27 mouse cellular contexts compared by ENCODE assay signal in the genomic region with DNA sequence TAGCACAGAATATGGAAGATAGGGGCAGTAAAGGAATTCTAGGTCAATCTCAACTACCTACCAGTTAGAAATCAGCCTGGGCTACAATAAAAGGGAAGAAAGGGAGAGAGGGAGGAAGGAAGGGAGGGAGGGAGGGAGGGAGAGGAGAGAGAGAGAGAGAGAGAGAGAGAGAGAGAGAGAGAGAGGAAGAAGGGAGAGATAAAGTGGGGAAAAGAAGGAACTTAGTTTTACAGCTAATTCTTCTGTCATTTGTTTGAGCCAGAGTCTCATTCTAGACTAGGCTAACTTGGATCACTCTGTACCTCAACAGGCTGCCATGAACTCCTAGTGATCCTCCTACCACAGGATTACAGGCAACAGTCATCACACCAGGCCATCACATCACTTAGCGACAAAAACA. TPM values are rescaled to one million over a fixed set of nuclear protein-coding genes. Genes with fewer than 3 reads are reported as not detected.
DNase-seq lines count a peak whose midpoint lies in the region; ATAC-seq and TF ChIP-seq lines count a peak whose summit lies in the region.
"Had no signal": no experiment of that assay in that cellular context is flagged by ENCODE, and none has a peak within 500 bp of the region (broad histone marks: within the 10 kb centered on the region; RNA-seq: fewer than 3 reads in every experiment).

No protein-coding gene starts in this region.

- DNase-seq in layer of hippocampus, adult 2 months (ENCODE audit: low spot score in 2 of 2), result no peak
- no peak for DNase-seq in layer of hippocampus, adult 9-11 months
- DNase-seq in MEL (ENCODE audit: low read depth, low spot score) (peak; percentile 27), MEL-GATA-1-ER (ENCODE audit: extremely low read depth, low read depth) (peak; percentile 15)
- no peak for DNase-seq in kidney, postnatal 14 days
- DNase-seq in retina, postnatal 1 day, result no peak
- DNase-seq: adrenal gland, postnatal 14 days; cerebellum, adult 11 months; cerebellum, adult 9-11 months; cerebellum, postnatal 25 days; gastrocnemius, postnatal 10 days; gastrocnemius, postnatal 36 days; heart, postnatal 14 days; heart, postnatal 4 days had no signal

- H3K9me3 ChIP-seq in MEL (replicated peaks; ENCODE audit: insufficient read depth, low read length), result no peaks in the 10 kb centered on the region
- H3K9me3 ChIP-seq in stomach, embryonic 16.5 days (replicated peaks; ENCODE audit: control insufficient read depth, low read length), result no peaks in the 10 kb centered on the region
- H3K9me3 ChIP-seq: embryonic facial prominence, embryonic 12.5 days; embryonic facial prominence, embryonic 15.5 days; forebrain, embryonic 12.5 days; forebrain, embryonic 15.5 days; heart, embryonic 10.5 days; heart, embryonic 13.5 days had no signal

- 98% methylated on average over 1 of the region's 1 CpGs for whole genome bisulfite sequencing in stomach, embryonic 16.5 days

- peaks cover 60% of the 10 kb centered on the region for H3K79me2 ChIP-seq in MEL (ENCODE audit: control insufficient read depth, insufficient read depth, low read length, poor library complexity)

- ATAC-seq in stomach, embryonic 16.5 days (ENCODE audit: insufficient read depth, low FRiP score), result no peak
- ATAC-seq: CD4-positive, CD25-positive, alpha-beta regulatory T cell, adult 4 months; forebrain, embryonic 15.5 days; hindbrain, postnatal 0 days; inflammation-experienced regulatory T-cells, adult 6 months had no signal

- H3K9ac ChIP-seq in MEL (ENCODE audit: control insufficient read depth, low read depth, low read length, poor library complexity, severe bottlenecking), result no peak overlapping the region
- no peak overlapping the region for H3K9ac ChIP-seq in stomach, embryonic 16.5 days (ENCODE audit: low read length)
- H3K9ac ChIP-seq: embryonic facial prominence, embryonic 12.5 days; embryonic facial prominence, embryonic 15.5 days; forebrain, embryonic 12.5 days; forebrain, embryonic 15.5 days; heart, embryonic 13.5 days; hindbrain, embryonic 14.5 days had no signal

- no peaks in the 10 kb centered on the region for H3K27me3 ChIP-seq in MEL (ENCODE audit: control insufficient read depth in 1 of 2, insufficient read depth in 2 of 2, low read length in 2 of 2)
- H3K27me3 ChIP-seq in stomach, embryonic 16.5 days (ENCODE audit: control insufficient read depth, insufficient read depth, low read length), result no peaks in the 10 kb centered on the region
- H3K27me3 ChIP-seq: embryonic facial prominence, embryonic 12.5 days; embryonic facial prominence, embryonic 15.5 days; forebrain, embryonic 12.5 days; forebrain, embryonic 15.5 days; heart, embryonic 13.5 days; Patski had no signal

- H3K4me1 ChIP-seq in MEL (ENCODE audit: control insufficient read depth in 1 of 2, insufficient read depth in 2 of 2, low read length in 2 of 2), result peaks cover 5 to 6% of the 10 kb centered on the region in 2 experiments; a peak in 2 of 4 replicates
- peaks cover 21% of the 10 kb centered on the region for H3K4me1 ChIP-seq in stomach, embryonic 16.5 days (ENCODE audit: control insufficient read depth, insufficient read depth, low read length)

- TF ChIP-seq EP300 in MEL (IDR thresholded peaks at IDR 0.05; ENCODE audit: low read depth in 1 of 2, low read length in 2 of 2), result no peak

- TF ChIP-seq RAD21 in MEL (IDR thresholded peaks at IDR 0.05; ENCODE audit: low read depth, low read length), result no peak

- H3K4me3 ChIP-seq in layer of hippocampus, adult 2 months, result no peak overlapping the region
- H3K4me3 ChIP-seq in MEL (ENCODE audit: control insufficient read depth in 1 of 2, insufficient read depth in 1 of 2, low read depth in 2 of 2, low read length in 2 of 2), result no peak overlapping the region
- H3K4me3 ChIP-seq in stomach, embryonic 16.5 days (replicated peaks; ENCODE audit: low read length), result no peak overlapping the region
- H3K4me3 ChIP-seq: embryonic facial prominence, embryonic 12.5 days; embryonic facial prominence, embryonic 15.5 days; erythroblast, embryonic 14.5 days; forebrain, embryonic 12.5 days; forebrain, embryonic 15.5 days; heart, embryonic 10.5 days; heart, embryonic 13.5 days had no signal

- TF ChIP-seq POLR2A in MEL (IDR thresholded peaks at IDR 0.05; ENCODE audit: control insufficient read depth in 1 of 2, insufficient read depth in 1 of 2, low read depth in 1 of 2, low read length in 2 of 2, poor library complexity in 1 of 2), result no peak

- H3K36me3 ChIP-seq in MEL (ENCODE audit: control insufficient read depth in 1 of 2, insufficient read depth in 2 of 2, low read length in 2 of 2), result peaks cover 0 to 20% of the 10 kb centered on the region in 2 experiments; a peak in 2 of 4 replicates
- H3K36me3 ChIP-seq in stomach, embryonic 16.5 days (ENCODE audit: control insufficient read depth, insufficient read depth, low read length), result no peaks in the 10 kb centered on the region
- H3K36me3 ChIP-seq: embryonic facial prominence, embryonic 15.5 days; forebrain, embryonic 12.5 days; forebrain, embryonic 15.5 days had no signal

- TF ChIP-seq CTCF in layer of hippocampus, adult 2 months (conservative IDR thresholded peaks at IDR 0.05), result no peak
- TF ChIP-seq CTCF in MEL (IDR thresholded peaks at IDR 0.05 in 2 of 3, conservative IDR thresholded peaks at IDR 0.05 in 1 of 3; ENCODE audit: control insufficient read depth in 1 of 3, insufficient read depth in 1 of 3, low read depth in 2 of 3, low read length in 3 of 3, poor library complexity in 1 of 3, severe bottlenecking in 1 of 3), result no peak

- H3K4me2 ChIP-seq in stomach, embryonic 16.5 days (ENCODE audit: low read depth, low read length), result no peak overlapping the region
- H3K4me2 ChIP-seq: embryonic facial prominence, embryonic 12.5 days; embryonic facial prominence, embryonic 15.5 days; forebrain, embryonic 12.5 days; forebrain, embryonic 15.5 days; heart, embryonic 13.5 days; hindbrain, embryonic 14.5 days had no signal

- H3K27ac ChIP-seq in layer of hippocampus, adult 2 months, result peak overlapping the region; percentile 71
- no peak overlapping the region for H3K27ac ChIP-seq in MEL (ENCODE audit: control insufficient read depth, low read depth, low read length)
- H3K27ac ChIP-seq in stomach, embryonic 16.5 days (ENCODE audit: low read length), result peak overlapping the region; percentile 47; the same call in 1 of the 2 replicates
- H3K27ac ChIP-seq: embryonic facial prominence, embryonic 12.5 days; embryonic facial prominence, embryonic 15.5 days; forebrain, embryonic 12.5 days; forebrain, embryonic 15.5 days; heart, embryonic 10.5 days; heart, embryonic 13.5 days; hindbrain, embryonic 14.5 days; hindbrain, postnatal 0 days had no signal

TF ChIP-seq in MEL, 35 proteins besides CTCF, POLR2A, EP300 and RAD21:
- TF ChIP-seq CHD2 (IDR thresholded peaks at IDR 0.05; ENCODE audit: low read length) (no peak), ZMIZ1 (IDR thresholded peaks at IDR 0.05; ENCODE audit: low read depth, low read length) (no peak), MEF2A (IDR thresholded peaks at IDR 0.05; ENCODE audit: extremely low read depth, insufficient replicate concordance, low read depth, low read length, poor library complexity, severe bottlenecking) (no peak), RCOR1 (IDR thresholded peaks at IDR 0.05; ENCODE audit: low read depth, low read length) (no peak), HCFC1 (IDR thresholded peaks at IDR 0.05; ENCODE audit: low read depth, low read length) (no peak), GATA1 (IDR thresholded peaks at IDR 0.05; ENCODE audit: low read depth, low read length) (0 out of 2 replicates have a peak, but pooled peaks have one; percentile 38), MAX (IDR thresholded peaks at IDR 0.05; ENCODE audit: low read length) (no peak), NRF1 (IDR thresholded peaks at IDR 0.05; ENCODE audit: insufficient read depth, low read depth, low read length, poor library complexity, severe bottlenecking) (no peak), ELF1 (IDR thresholded peaks at IDR 0.05; ENCODE audit: low read depth, low read length) (no peak), JUND (IDR thresholded peaks at IDR 0.05; ENCODE audit: low read depth, low read length) (peak; percentile 92), USF2 (IDR thresholded peaks at IDR 0.05; ENCODE audit: borderline replicate concordance in 1 of 2, insufficient read depth in 1 of 2, low read depth in 1 of 2, low read length in 2 of 2) (no peak), ZKSCAN1 (IDR thresholded peaks at IDR 0.05; ENCODE audit: low read depth, low read length) (no peak), SIN3A (IDR thresholded peaks at IDR 0.05; ENCODE audit: low read length) (no peak)

RNA-seq across cellular contexts. Expression of a gene that starts 4.6 kb away (rescaled TPM):
- 100 to 1,000 TPM; 221 to 234 TPM for total RNA-seq in layer of hippocampus, adult 2 months (2021)
- 31.9 and 41.0 TPM in 2 replicates for total RNA-seq in MEL (2012; rRNA removed)
- 10 to 100 TPM in 1 of 2 experiments, not detected in 1; 69.8 TPM for polyA plus RNA-seq in MEL (2012; ENCODE audit: insufficient read depth in 1 of 2, insufficient read length in 2 of 2, low read depth in 1 of 2, low replicate concordance in 2 of 2, missing spikeins in 1 of 2)
- 59.7 and 66.9 TPM in 2 replicates for polyA plus RNA-seq in stomach, embryonic 16.5 days (2015; fragmentation: Nextera tagmentation; extraction: Ambion mirVana)

RNA-seq across cellular contexts. Expression of a gene that starts 32.5 kb away (rescaled TPM):
- total RNA-seq in layer of hippocampus, adult 2 months (2021), result 10 to 100 TPM; 78.9 to 85.4 TPM
- 6.0 and 6.3 TPM in 2 replicates for total RNA-seq in MEL (2012; rRNA removed)
- 1 to 10 TPM in 1 of 2 experiments, not detected in 1; 6.5 TPM for polyA plus RNA-seq in MEL (2012; ENCODE audit: insufficient read depth in 1 of 2, insufficient read length in 2 of 2, low read depth in 1 of 2, low replicate concordance in 2 of 2, missing spikeins in 1 of 2)
- polyA plus RNA-seq in stomach, embryonic 16.5 days (2015; fragmentation: Nextera tagmentation; extraction: Ambion mirVana), result 41.8 and 42.5 TPM in 2 replicates

Comparison
In these comparisons a context has a peak if more than half of its experiments do, and no peak if none do; other contexts are left out.
1. DNase-seq: peak in MEL (single experiment) and MEL-GATA-1-ER (single experiment); none in layer of hippocampus, adult 2 months (0 of 2), layer of hippocampus, adult 9-11 months (single experiment), kidney, postnatal 14 days (single experiment) and retina, postnatal 1 day (single experiment).
2. RNA of a gene that starts 32.5 kb away (total RNA-seq): 78.9 to 85.4 TPM in layer of hippocampus, adult 2 months; 6.0 to 6.3 TPM in MEL; every median in the first group is over 10 times any median in the second.